Mouse (Mus musculus) left cerebral cortex, postnatal 25 days (tissue): Measurements from ENCODE around the gene Mapk8ip3. TPM values are rescaled to one million over a fixed set of nuclear protein-coding genes. Genes with fewer than 3 reads are reported as not detected.

ENCODE experiments used
- DNase-seq, 2 experiments: peaks; one replicate each; pipeline ENCODE4 v3.0.0; 2022; ENCODE audit warnings: low spot score in 2 of 2, mixed read lengths in 1 of 2
- intact Hi-C: fragments of 180-260 bp; cut with DNase I; formaldehyde crosslinking; loops from one replicate; pipeline ENCODE4 v1.15.1; 2025
- total RNA-seq, 2 experiments: library from RNA; stranded (reverse); gene quantifications; 2 replicates each; pipeline ENCODE4 v1.2.3; 2021

Mapk8ip3 gene
- total RNA-seq, 2 experiments from 2014 or later = 345 to 372 TPM

DNA sequence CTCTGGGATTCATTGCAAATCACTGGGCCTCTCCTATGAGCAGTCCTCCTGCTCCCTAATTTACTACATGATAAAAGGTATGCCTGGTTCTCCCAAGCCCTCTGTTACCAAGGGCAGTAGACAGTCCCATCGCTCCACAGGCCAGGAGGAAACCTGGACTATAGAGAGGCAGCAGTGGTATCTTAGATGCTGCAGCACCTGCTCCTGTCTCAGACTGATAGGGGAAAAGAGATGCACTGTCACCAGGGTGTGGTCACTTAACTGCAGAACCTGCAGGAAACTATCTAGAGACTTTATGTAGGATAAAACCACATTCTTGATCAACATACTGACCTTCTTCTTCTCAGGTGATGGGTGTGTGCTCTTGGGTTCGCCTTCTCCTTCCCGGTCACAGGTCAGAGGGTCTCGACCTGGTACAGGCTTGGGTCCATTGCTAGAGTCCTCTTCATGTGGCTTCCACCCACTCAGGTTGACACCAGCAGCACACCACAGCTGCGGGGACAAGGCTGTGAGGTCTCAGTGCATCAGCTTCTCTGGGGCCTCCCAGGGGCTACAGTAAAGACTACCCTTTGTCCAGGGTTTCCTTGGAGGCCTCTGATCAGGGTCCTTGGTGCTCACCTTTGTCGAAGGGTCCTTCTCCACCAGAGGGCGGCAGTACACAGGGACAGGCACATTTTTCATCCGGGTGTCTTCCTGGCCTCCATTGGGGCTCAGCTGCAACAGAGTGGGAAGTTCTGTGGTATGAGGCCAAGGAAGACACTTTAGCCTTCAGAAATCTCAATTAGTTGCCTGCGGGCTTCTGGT is 33.9 kb downstream of the Mapk8ip3 start:
- intact Hi-C loops = no loop called here
- no peak for DNase-seq

DNA sequence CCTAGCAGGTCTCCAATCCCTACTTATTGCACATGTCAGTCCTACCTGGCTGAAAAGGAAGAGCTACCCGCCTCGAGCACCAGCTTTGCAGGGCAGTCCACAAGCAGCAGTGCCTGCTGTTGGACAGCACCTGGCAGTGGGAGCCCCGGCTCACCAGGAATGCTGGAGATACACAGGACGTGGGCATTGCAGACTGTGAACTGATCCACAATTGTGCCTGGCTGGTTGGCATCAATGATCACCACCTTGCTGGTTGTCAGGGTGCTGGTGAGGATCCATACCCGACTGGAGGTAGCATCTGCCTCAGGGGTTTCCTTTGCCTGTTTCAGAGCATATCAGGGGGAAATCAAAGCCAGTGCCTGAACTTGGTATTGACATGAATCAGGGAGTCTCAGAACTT is 34.7 kb downstream of the Mapk8ip3 start:
- no peak for DNase-seq
- intact Hi-C loops = no loop called here

- intact Hi-C loops = no loop called here
- no peak for DNase-seq
These were observed 36.8 kb downstream of the Mapk8ip3 start for GRCm38 (mm10) chr17:24900014-24900413.

DNA sequence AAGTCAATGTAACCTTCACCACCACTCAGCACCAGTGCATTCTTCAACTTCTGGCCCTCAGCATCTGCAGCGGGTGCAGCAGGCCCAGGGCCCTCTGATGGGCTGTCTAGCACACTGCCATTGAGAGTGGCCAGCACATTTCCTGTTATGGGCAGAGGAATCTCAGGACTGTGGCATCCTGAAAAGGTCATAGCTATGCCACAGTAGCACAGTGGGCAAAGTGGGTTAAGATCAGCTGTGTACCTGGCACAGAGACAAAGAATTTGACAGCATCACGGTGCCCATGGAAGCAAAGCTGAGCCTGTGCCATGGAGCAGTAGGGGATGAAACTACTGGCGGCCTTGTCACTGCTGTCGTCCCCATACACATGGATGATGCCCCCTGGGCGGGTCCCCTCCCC is 37.6 kb downstream of the Mapk8ip3 start:
- intact Hi-C loops = no loop called here
- no peak for DNase-seq

DNA sequence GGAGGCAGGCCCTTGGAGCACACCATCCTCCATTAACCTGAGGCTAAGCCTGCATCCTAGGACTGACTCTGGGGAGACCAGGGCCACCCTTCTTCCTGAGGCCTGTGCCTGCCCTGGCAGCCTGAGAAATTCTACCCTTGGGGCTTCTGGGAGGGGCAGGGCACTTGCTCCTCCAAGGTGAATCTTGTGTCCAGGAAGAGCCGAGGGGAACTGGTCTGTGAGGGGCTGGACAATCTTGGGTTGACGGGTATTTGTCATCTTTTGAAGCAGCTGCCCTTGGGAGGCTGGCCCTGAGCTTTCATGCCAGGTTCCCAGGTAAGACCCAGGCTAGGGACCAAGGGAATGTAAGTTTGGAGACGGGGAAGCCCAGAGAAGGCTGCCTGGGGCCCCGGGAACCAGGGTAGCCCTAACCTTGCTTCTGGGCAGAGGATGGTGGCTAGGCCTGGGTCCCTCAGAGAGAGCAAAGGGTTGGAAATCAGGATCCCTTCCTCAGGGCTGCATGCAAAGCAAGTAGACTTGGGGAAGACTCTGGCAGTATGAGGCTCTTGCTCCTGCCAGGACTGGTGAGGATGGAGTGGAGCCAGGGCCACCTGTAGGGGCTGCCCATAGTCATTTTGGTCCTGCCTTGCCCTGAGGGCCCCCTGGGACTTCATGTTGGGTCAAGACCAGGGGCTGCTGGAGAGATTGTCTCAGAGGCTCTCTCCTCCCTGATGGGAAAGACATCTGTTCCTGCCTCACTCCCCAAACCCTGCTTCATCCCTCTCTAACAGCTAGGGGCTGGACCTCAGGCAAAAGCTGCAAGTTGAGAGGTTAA is 38.5 kb downstream of the Mapk8ip3 start:
- no peak for DNase-seq
- intact Hi-C loops = no loop called here

GRCm38 (mm10) chr17:24897600-24897999 is 39.2 kb downstream of the Mapk8ip3 start:
- intact Hi-C loops = no loop called here
- no peak for DNase-seq

DNA sequence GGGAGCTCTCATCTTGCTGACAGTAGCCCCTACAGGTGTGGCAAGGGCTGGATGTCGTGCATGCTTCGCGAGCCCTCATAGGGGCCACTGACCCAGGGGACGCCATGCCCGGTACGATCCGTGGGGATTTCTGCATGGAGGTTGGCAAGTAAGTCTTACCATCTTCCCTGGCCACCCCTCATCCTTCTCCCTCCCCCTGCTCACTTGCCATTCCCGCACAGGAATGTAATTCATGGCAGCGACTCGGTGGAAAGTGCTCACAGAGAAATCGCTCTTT is 39.8 kb downstream of the Mapk8ip3 start:
- intact Hi-C loops = no loop called here
- DNase-seq = no peak

DNA sequence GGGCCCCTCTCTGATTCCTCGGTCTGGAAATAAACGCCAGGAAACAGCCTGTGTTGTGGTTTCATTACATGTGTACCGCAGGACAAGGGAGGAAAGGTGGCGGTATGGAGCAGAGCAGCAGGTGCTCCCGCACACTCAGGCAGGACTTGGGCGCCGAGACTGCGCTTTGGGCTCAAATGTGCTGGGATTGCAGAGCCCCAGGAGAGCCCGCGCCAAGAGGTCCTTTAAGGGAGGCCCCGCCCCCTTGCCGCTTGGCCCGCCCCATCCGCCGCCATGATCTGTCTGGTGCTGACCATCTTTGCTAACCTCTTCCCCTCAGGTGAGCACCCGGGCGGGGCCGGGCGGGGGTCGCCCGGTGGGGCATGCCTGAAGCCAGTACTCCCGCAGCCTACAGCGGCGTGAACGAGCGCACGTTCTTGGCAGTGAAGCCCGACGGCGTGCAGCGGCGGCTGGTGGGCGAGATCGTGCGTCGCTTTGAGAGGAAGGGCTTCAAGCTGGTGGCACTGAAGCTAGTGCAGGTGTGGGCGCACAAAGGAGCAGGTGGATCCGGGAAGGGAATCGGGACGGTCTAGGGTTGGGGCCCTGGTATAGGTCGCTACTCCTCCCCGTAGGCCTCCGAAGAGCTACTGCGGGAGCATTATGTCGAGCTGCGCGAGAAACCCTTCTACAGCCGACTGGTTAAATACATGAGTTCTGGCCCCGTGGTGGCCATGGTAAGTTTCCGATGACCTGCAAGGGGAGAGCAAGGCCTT is 40.4 kb downstream of the Mapk8ip3 start, which contains the start of gene Nme3:
Gene Nme3, plus strand, starts transcription at position 260 of the 752 bp plus-strand sequence.
- intact Hi-C loops = no loop called here
- peak; percentile 80 to 81 for DNase-seq

GRCm38 (mm10) chr17:24895571-24896240 is 41.1 kb downstream of the Mapk8ip3 start:
- intact Hi-C loops = no loop called here
- DNase-seq = no peak

DNA sequence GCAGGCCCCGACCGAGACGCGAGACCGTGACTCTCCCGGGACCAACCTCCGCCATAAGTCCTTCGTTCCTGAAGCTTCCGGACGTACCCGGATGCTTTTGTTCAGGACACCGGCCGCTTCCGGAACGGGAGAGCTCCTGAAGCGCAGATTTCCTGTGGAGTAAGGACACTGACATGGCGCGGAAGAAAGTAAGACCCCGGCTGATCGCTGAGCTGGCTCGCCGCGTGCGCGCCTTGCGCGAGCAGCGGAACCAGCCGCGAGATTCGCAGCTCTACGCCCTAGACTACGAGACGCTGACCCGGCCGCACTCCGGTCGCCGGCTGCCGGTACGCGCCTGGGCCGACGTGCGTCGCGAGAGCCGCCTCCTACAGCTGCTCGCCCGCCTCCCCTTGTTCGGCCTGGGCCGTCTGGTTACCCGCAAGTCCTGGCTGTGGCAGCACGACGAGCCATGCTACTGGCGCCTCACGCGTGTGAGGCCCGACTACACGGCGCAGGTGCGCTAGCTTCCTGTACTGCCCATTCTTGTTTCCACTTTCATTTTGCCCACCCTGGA is 41.7 kb downstream of the Mapk8ip3 start, which contains the start of the genes Eme2 and Mrps34:
Gene Eme2, minus strand, starts transcription at position 93 of the 553 bp plus-strand sequence.
Gene Mrps34, plus strand, starts transcription at position 122 of the 553 bp plus-strand sequence.
- intact Hi-C loops = no loop called here
- DNase-seq = peak; percentile 88 to 92

- intact Hi-C loops = no loop called here
- DNase-seq = no peak
These were observed 42.4 kb downstream of the Mapk8ip3 start for GRCm38 (mm10) chr17:24894061-24894994.

GRCm38 (mm10) chr17:24893276-24893675 is 43.5 kb downstream of the Mapk8ip3 start:
- DNase-seq = no peak
- intact Hi-C loops = no loop called here

- no peak for DNase-seq
These were observed 44.0 kb downstream of the Mapk8ip3 start for GRCm38 (mm10) chr17:24892785-24893184.

DNA sequence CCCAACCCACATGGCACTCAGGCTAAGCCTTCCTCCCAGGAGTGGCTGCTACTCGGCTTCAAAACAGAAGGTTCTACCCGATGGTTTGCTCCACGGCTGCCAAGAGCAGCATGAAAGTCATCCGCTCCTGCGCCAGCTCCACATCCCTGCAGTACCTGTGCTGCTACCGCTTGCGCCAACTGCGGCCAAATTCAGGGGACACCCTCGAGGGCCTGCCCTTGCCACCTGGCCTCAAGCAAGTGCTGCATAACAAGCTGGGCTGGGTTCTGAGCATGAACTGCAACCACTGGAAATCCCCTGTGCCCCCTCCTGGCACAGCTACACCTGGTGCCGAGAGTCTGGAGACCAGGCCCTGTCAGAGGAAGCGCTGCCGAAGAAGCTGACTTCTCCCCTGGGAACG is 45.5 kb downstream of the Mapk8ip3 start:
- intact Hi-C loops = no loop called here
- DNase-seq = no peak

More at GRCm38 (mm10) chr17:24892785-24893184, 44.0 kb downstream of the Mapk8ip3 start:
- intact Hi-C loops = no loop called here

DNA sequence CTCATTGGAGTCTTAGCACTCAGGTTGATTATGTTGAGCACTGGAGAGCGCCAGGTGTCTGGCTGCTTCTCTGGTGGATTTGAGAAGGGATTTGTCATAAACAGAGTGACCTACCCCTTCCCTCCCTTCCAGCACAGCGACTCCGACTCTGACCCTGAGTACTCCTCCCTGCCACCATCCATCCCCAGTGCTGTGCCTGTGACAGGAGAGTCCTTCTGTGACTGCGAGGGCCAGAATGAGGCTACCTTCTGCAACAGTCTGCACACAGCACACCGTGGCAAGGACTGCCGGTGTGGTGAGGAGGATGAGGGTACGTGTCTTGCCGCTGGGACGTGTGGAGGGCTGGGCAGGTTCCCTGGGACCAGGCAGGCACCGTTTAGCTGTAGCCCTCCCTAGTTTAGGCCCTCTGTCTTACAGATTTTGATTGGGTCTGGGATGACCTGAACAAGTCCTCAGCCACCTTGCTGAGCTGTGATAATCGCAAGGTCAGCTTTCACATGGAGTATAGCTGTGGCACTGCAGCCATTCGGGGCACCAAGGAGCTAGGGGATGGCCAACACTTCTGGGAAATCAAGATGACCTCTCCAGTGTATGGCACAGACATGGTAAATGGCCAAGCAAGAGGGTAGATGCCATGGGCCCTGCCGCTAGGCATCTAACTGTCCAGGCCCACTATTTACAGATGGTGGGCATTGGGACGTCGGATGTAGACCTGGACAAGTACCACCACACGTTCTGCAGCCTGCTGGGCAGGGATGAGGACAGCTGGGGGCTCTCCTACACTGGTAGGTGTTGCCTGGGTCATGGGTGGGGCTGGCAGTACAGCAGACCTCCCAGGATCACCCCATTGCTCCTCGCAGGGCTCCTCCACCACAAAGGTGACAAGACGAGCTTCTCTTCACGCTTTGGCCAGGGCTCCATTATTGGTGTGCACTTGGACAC is 46.4 kb downstream of the Mapk8ip3 start:
- intact Hi-C loops = no loop called here
- DNase-seq = no peak

DNA sequence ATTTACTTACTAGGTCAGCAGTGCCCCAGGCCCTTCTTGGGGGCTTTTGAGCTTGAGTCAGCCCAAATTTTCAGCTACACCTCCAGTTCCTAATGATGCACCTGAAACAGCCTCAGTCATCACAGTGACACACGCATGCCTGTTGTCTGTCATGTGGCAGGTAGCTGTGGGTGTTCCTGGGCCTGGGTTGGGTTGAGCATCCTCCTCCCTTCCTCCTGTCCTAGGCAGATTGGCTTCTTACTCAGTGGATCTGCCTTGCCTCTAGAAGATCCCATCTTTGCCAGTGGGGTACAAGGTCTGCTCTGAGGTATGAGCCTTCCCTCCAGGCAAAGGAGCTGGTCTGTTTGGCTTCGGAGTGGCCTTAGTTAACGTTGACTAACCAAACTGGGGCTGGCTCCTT is 47.9 kb downstream of the Mapk8ip3 start:
- DNase-seq = no peak
- intact Hi-C loops = no loop called here
